Mouse (Mus musculus): ENCODE results near the gene Ppp1cc. TPM values are rescaled to one million over a fixed set of nuclear protein-coding genes. Genes with fewer than 3 reads are reported as not detected.

Ppp1cc gene
- total RNA-seq (2015; ENCODE audit: low replicate concordance) (141 and 170 TPM in 2 replicates), total RNA-seq (2017; ENCODE audit: low replicate concordance) (94.2 and 102 TPM in 2 replicates)

DNA sequence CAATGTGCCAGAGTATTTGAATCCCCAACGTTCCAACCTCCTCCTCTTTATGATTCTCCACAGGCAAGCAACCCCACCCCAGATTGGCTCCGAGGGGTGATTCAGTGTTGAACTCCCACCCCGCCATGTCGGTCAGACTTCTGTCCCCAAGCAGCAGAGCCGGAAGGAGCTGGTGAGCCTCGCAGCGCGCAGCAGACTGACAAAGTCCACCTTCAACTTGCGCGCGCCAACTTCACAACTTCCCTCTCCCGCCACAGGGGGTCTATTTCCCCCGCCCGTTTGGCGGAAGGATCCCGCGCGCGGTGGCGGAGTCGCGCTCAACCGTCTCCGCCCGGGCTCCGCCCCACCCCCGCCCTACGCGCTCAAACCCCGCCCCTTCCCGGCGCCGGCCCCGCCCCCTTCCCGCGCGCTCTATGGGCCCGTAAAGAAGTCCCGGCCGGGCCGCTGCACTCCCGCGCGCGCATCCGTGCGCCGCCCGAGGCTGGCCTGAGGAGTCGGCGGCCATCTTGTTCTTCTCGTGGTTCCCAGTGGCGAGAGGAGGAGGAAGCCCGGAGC, at the start of gene Ppp1cc:
TSS of gene Ppp1cc (plus strand) at position 452 of the 555 bp plus-strand sequence.
- ATAC-seq (replicated peaks; ENCODE audit: low FRiP score, poor library complexity, severe bottlenecking), result peak; percentile 80

GRCm38 (mm10) chr5:122109325-122110060, 48.6 kb upstream of the Ppp1cc start:
- no peak for ATAC-seq (replicated peaks; ENCODE audit: low FRiP score, poor library complexity, severe bottlenecking)

DNA sequence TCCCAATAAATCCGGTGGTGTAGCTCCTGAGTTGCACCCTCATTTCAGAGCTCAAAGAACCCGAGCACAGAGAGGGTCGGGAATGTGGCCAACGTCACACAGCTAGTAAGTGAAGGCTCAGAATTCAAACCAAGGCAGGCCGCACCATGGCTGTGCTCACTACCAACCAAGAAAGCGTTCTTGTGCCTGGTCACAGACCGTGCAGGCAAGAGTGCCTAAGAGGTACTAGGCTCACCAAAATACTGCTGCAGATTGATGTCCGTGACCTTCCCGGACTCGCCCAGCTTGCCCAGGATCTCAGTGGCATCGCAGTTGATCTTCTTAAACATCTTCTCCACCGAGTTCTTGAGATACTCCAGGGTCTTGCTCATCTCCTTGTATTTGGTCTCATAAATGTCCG, 47.5 kb upstream of the Ppp1cc start:
- ATAC-seq (replicated peaks; ENCODE audit: low FRiP score, poor library complexity, severe bottlenecking), result no peak

DNA sequence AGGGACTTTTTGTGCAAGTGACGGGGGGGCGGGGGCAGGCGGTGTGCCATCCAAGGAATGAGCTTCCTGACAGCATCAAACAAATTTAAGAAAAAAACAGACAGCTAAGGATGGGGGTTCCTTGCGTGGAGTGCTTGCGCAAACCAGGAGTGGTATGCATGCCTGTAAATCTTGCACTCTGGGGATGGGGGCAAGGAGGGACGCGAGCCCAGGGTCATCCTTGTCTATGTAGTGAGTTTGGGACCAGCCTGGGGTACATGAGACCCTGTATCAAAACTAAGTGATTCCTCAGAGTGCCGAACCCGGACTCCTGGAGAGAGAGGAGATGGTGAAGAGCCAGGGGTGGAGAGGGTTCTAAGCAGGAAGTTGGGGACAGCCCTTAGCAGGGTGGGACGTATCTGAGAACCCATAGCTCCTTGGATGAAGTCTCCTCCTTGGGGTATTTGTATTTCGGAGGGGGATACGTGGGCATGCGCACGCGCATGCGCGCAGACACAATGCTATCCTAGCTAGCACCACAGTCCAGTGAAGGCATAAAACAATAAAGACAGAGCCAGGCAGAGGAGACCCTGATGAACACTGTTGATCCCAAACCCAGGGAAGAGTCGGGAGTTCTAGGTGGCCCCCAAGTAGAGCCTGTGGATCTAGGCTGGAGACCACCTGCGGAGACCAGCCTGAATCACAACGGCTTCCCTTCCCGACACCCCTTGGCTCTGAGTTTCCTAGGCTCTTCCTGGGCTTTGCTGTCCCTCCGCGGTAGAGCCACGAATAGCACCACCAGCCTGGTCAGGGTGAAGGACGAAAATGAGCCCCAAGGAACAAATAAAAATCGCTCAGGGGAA, 46.8 kb upstream of the Ppp1cc start:
- no peak for ATAC-seq (replicated peaks; ENCODE audit: low FRiP score, poor library complexity, severe bottlenecking)

GRCm38 (mm10) chr5:122111933-122112248, 46.2 kb upstream of the Ppp1cc start:
- no peak for ATAC-seq (replicated peaks; ENCODE audit: low FRiP score, poor library complexity, severe bottlenecking)

- ATAC-seq (replicated peaks; ENCODE audit: low FRiP score, poor library complexity, severe bottlenecking), result no peak
Observed at GRCm38 (mm10) chr5:122113450-122113849, 44.6 kb upstream of the Ppp1cc start.

GRCm38 (mm10) chr5:122114176-122114575, 43.9 kb upstream of the Ppp1cc start:
- peak; percentile 71 for ATAC-seq (replicated peaks; ENCODE audit: low FRiP score, poor library complexity, severe bottlenecking)

DNA sequence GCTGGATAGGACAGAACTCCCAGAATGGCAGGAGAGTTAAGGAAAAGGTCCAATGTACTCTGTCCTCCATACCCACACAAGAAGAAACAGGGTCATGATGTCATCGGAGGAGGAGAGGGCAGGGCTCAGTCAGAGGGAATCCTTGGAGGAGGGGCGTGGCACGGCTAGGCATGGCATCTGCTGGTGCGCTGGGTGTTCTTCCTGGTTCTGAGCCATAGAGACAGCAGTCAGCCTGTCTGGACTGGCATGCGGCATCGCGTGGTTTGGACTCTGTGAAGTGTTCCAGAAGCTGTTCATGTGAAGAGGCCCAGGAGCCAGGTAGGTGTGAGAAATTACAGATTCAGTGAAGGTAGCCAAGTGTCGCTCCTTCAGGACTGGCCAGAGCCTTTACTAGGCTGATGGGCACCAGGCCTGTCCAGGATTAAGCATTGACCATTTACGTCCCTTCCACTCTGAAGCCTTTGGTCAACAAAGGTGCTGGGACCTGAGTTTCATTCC, 42.8 kb upstream of the Ppp1cc start:
- no peak for ATAC-seq (replicated peaks; ENCODE audit: low FRiP score, poor library complexity, severe bottlenecking)

- 0 out of 2 replicates have a peak, but pooled peaks have one; percentile 44 for ATAC-seq (replicated peaks; ENCODE audit: low FRiP score, poor library complexity, severe bottlenecking)
Observed at GRCm38 (mm10) chr5:122116243-122116642, 41.8 kb upstream of the Ppp1cc start.

- no peak for ATAC-seq (replicated peaks; ENCODE audit: low FRiP score, poor library complexity, severe bottlenecking)
Observed at GRCm38 (mm10) chr5:122125211-122125760, 32.8 kb upstream of the Ppp1cc start.

- ATAC-seq (replicated peaks; ENCODE audit: low FRiP score, poor library complexity, severe bottlenecking), result no peak
Observed at GRCm38 (mm10) chr5:122129068-122129655, 28.9 kb upstream of the Ppp1cc start.

DNA sequence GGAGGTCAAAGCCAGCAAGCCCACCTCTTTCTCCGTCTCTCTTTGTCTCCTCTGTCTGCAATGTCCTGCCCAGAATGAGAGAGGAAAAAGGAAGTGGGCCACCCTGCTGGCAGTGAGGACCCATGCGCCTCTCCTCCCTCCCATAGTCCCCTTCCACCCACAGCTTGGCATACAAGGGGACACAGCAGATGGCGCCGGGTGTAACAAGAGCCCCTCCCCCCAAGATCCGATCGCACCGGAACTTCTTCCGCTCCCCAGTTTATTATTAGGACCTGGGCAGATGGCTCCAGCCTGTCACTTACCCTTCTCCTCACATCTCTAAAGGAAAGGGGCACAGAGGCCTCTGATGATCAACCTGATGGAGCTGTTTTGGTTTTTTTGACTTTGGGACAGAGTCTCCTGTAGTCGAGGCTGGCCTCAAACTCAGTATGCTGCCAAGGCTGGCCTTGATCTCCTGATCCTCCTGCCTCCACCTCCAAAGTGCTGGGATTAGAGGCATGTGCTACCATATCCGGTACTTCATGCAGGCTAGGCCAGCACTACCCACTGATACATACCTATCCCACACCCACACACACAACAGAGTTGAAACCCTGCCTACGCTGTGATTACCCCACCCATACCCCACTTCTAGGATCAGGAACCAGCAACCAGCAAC, 27.6 kb upstream of the Ppp1cc start:
- no peak for ATAC-seq (replicated peaks; ENCODE audit: low FRiP score, poor library complexity, severe bottlenecking)

GRCm38 (mm10) chr5:122131076-122132051, 26.7 kb upstream of the Ppp1cc start:
- ATAC-seq (replicated peaks; ENCODE audit: low FRiP score, poor library complexity, severe bottlenecking), result peak; percentile 92

- ATAC-seq (replicated peaks; ENCODE audit: low FRiP score, poor library complexity, severe bottlenecking), result no peak
Observed at GRCm38 (mm10) chr5:122132167-122133049, 25.7 kb upstream of the Ppp1cc start.

DNA sequence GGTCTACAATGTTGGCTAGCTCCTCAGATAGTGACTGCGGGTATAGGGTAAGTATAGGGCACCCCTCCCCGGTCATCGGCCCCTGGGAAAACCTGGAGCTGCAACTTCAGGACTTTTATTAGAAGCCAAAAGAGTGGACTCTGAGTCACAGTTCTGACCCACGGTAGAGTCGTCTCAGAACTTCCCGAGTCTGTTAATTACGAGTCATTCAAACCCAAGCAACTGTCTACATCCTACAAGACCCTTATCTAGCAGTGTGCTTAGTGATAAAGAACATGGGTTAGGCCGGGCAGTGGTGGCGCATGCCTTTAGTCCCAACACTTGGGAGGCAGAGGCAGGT, 25.1 kb upstream of the Ppp1cc start:
- no peak for ATAC-seq (replicated peaks; ENCODE audit: low FRiP score, poor library complexity, severe bottlenecking)

GRCm38 (mm10) chr5:122134395-122135289, 23.4 kb upstream of the Ppp1cc start:
- ATAC-seq (replicated peaks; ENCODE audit: low FRiP score, poor library complexity, severe bottlenecking), result no peak
